Mouse (Mus musculus): ENCODE measurements around the gene Tmem107.

Tmem107 gene

GRCm38 (mm10) chr11:69106842-69107241 is 36.2 kb downstream of the Tmem107 start:
- no peak for DNase-seq (ENCODE audit: low read depth)

DNA sequence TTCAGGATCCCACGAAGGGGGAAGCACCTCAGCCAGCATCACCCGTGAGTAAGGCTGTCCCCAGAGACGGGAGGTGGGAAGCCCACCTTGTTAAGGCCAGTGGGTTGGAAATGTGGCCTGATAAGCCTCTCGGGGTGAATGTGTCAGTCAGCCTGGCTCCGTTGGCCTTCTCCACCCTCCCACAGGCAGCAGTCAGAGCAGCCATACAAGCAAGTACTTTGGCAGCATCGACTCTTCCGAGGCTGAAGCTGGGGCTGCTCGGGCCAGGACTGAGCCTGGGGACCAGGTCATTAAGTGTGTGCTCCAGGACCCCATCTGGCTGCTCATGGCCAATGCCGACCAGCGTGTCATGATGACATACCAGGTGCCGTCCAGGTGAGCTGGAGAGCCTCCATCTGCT is 37.1 kb downstream of the Tmem107 start:
- no peak for DNase-seq (ENCODE audit: low read depth)

DNA sequence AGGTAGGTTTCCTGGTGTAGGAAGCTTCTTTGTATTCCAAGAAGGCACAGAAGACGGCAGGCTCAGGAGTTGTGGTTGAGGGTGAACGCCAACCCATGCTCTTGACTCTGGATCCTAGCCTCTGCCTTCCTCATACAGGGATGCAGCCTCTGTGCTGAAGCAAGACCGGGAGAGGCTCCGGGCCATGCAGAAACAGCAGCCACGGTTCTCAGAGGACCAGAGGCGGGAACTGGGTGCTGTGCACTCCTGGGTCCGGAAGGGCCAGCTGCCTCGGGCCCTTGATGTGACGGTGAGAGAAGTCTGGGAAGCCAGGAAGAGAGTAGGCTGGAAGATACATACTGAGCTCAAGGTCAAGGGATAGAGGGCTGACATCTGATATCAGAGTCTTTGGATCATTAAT is 37.6 kb downstream of the Tmem107 start:
- no peak for DNase-seq (ENCODE audit: low read depth)

DNA sequence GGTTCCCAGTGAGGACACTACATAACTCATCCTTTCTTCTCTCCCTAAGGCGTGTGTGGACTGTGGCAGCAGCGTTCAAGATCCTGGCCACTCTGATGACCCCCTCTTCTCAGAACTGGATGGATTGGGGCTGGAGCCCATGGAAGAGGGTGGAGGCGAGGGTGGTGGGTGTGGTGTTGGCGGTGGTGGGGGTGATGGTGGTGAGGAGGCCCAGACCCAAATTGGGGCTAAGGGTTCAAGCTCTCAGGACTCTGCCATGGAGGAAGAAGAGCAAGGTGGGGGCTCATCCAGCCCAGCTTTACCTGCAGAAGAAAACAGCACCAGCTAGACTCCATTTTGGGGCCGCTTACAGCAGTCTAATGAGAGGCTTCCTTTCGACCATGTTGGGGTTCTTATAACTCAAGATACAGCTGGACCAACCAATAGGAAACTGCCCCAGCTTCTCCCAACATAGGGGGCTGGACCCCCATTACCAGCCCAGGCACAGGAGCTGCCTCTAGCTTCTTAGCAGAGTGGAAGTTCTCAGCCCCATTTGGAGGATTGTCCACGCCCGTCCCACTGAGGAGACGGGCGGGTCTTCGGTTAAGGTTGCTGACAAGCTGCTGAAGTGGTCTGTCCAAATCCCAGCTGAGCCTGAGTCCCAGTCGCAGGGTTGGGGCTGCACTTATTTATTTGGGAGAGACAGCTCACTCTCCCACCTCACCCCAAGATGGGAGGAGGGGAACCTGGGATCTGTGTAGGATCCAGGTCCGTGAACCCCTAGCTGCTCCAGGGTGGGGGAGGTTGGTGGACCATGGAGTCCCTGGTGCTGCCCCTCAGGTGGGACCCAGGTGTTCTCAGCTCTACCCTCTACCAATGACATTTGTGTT is 38.7 kb downstream of the Tmem107 start:
- no peak for DNase-seq (ENCODE audit: low read depth)

DNA sequence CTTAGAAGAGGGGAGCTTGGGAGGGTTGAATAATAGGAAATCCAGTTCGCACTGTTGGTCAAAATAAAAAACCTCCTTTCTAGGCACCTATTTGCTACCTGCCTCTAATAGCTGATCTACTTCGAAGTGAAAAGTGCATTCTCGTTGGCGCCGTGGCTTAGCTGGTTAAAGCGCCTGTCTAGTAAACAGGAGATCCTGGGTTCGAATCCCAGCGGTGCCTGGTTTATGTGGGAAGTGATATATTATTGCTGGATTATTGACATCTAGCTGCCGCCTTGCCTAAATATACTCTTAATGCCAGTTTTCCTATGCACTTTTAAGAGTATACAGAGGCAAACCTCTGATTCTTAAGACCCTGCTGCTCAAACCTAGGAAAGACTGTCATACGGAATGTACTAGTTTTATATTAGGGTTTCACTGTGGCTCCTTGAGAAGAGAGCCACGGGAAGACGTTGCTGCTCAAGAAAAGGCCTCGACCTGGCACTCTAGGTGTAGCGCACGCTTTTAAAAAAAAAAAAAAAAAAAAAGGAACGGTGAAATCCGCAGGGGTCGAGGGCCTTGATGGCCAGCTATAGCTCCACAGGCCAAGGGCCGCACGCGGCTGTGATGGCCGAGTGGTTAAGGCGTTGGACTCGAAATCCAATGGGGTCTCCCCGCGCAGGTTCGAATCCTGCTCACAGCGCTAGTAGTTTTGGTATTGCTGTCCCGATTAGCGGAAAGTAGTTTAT is 39.9 kb downstream of the Tmem107 start:
- peak; percentile 54 for DNase-seq (ENCODE audit: low read depth)

- no peak for DNase-seq (ENCODE audit: low read depth)
Observed at GRCm38 (mm10) chr11:69111051-69111810, 40.6 kb downstream of the Tmem107 start.

- DNase-seq (ENCODE audit: low read depth) = no peak
Observed at GRCm38 (mm10) chr11:69111865-69112264, 41.3 kb downstream of the Tmem107 start.

DNA sequence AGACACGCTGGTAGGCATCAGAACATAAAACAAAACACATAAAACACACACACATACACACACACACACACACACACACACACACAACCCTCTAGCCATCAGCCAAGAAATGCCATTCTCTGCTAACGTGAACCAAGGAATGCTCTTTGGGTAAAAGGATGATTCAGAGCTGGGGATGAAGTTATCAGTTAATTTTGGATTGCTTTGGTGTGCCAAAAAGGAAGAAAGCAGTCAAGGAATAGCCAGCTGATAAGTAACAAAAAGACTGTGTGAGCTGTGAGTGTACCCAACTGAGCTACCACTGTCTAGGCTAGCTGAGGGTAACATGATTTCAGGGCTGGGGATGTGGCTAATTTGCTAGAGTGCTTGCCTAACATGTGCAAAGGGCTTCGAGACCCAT is 43.4 kb downstream of the Tmem107 start:
- no peak for DNase-seq (ENCODE audit: low read depth)

DNA sequence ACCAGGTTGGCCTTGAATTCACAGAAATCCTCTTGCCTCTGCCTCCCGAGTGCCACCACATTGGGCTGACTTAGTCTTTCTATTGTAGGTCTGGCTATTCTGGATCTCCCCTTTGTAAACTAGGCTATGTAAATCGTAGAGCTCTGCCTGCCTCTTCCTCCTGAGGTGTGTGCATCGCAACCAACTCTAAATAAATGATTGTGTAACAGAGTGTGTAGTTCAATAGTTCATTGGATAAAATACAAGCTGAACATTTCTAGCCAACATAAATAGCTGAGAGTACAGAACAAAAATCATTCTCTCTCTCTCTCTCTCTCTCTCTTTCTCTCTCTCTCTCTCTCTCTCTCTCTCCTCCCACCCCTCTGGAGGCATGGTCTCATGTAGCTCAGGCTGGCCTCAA is 44.0 kb downstream of the Tmem107 start:
- no peak for DNase-seq (ENCODE audit: low read depth)

- DNase-seq (ENCODE audit: low read depth) = no peak
Observed at GRCm38 (mm10) chr11:69116843-69117242, 46.2 kb downstream of the Tmem107 start.

DNA sequence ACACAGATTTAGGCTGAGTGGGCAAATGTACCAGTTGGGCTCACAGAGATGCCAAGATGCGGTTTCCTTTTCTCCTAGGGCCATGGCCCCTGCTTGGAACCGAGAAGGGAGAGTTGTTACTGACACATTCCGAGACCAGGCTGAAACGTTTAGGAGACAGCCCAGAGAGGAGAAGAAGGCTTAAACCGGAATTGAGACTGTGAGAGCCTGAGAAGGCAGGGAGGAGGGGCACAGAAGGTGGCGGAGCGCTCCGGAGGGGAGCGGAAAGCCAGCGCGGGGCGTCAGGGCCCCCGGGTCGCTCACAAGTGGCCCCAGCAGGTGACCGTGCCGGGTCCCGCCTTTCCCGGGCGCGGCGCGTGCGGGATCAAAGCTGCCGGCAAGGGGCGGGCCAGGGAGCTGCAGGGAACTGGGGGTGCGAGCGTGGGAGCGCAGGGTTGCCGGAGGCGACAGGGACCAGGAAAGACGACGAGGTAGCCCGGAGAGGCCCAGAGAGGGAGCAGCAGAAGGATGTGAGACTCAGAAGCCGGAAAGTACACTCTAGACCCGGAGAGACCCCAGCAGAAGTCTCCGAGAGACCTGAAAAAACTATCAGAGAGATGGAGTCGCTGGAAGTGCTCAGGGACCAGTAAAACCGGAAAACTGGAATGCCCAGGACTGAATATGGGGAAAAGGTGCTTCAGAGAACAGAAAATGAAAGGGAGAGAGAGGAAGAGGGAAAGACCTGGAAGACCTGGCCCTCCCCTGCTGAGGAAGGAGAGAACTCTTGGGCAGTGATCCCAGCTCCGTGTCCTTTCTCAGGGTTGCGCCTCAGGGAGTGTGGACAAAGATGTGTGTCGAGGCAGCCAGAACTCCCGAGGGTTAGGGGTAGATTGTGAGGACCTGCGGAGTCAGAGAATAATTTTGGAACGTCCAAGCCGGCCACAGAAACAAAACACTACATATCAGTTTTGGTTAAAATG is 47.4 kb downstream of the Tmem107 start:
- DNase-seq (ENCODE audit: low read depth) = no peak

GRCm38 (mm10) chr11:69118765-69119164 is 48.2 kb downstream of the Tmem107 start:
- peak; percentile 70 for DNase-seq (ENCODE audit: low read depth)

DNA sequence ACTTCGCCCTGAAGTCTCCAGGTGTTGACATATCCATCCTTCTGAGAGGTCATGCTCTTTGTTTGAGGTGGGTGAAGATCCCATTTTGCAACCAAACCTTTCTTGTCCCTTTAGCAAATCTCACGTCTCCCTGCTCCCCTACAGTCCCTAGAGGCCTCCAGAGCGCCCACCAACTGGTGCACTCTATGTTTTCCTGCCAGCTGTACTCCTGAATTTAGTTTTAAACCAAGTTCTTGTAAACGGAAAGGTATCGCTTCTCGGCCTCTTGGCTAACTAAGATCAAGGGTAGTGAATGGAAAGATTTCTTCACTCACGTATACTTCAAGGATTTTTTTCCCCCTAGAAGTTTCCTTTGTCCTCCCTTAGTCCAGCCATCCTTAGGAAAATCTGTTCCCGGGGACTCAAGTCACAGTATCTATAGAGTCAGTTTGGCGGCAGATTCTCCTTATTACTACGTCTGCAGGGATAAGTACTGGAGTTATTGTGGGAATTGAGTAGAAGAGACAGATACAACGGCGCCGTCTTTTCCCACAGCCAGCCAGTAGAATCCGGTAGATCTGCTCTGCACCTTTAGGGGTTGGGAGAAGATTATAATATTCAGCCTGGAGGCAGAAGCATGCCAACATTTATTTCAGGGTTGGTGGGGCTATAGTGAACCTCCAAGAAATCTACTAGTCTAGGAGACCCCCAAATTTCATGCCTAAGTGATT is 49.0 kb downstream of the Tmem107 start:
- no peak for DNase-seq (ENCODE audit: low read depth)

GRCm38 (mm10) chr11:69120221-69121000 is 49.8 kb downstream of the Tmem107 start, which contains the start of gene Hes7:
Gene Hes7, plus strand, starts transcription at chr11:69120404.
- DNase-seq (ENCODE audit: low read depth) = no peak

DNA sequence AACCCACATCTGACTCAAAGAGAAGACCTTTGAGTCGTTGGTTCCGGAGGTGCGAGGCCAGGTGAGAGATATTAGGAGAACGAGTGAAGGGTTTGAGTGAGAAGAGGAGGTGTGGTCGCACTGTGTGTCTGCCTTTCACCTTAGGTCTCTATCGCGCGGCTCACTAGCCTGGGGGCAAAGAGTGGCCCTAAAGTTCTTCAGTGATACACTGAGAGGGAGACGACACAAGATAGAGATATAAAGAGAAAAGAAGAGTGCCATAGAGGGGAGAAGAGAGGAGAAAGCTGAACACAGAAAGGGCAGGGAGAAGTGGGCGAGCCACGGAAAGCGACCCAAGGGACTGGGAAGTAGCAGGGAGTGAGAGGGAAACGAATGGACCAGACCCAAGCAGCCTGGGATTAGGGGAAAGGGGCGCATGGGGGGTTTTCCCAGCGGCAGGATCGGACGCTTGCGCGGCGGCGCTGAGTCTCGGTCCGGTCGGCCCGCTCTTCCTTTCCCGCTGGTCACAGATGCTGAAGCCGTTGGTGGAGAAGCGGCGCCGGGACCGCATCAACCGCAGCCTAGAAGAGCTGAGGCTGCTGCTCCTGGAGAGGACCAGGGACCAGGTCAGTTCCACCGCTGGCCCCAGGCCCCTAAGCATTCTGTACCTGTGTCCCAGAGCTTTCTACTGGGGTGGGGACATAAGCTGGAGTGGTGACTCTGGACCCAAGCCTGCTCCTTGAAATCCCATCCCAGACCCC is 50.6 kb downstream of the Tmem107 start:
- DNase-seq (ENCODE audit: low read depth) = no peak

- no peak for DNase-seq (ENCODE audit: low read depth)
Observed at GRCm38 (mm10) chr11:69121741-69122335, 51.2 kb downstream of the Tmem107 start.

- DNase-seq (ENCODE audit: low read depth) = peak; percentile 50
Observed at GRCm38 (mm10) chr11:69122336-69122951, 51.8 kb downstream of the Tmem107 start, which contains the start of gene 9130213A22Rik. Gene 9130213A22Rik, minus strand, starts transcription at chr11:69122589.
